Mouse (Mus musculus) thymus, postnatal 36 days (tissue): ENCODE results near the gene Nsmce4a.
"Not testable (repeated sequence)": the region's sequence is repeated elsewhere in the genome, so short reads cannot be mapped to it uniquely, and the experiment has no call there.

ENCODE experiments used
- DNase-seq, 2 experiments: peaks; one replicate each; pipeline ENCODE4 v3.0.0; 2022; ENCODE audit warnings: mixed read lengths in 2 of 2

Gene Nsmce4a

GRCm38 (mm10) chr7:130572821-130573220 lies at the start of gene Nsmce4a:
Gene Nsmce4a, minus strand, starts transcription at chr7:130573118.
- no peak for DNase-seq

GRCm38 (mm10) chr7:130622359-130622758 lies 49.4 kb upstream of the Nsmce4a start:
- no peak for DNase-seq

- no peak for DNase-seq
Measured at GRCm38 (mm10) chr7:130621953-130622352, 49.0 kb upstream of the Nsmce4a start.

- DNase-seq, result no peak
Measured at GRCm38 (mm10) chr7:130621068-130621467, 48.1 kb upstream of the Nsmce4a start.

GRCm38 (mm10) chr7:130617591-130617990 lies 44.7 kb upstream of the Nsmce4a start:
- DNase-seq, result no peak

- DNase-seq, result no peak
Measured at GRCm38 (mm10) chr7:130613973-130614372, 41.1 kb upstream of the Nsmce4a start.

- no peak for DNase-seq
Measured at GRCm38 (mm10) chr7:130606958-130607357, 34.0 kb upstream of the Nsmce4a start.

GRCm38 (mm10) chr7:130605111-130605510 lies 32.2 kb upstream of the Nsmce4a start:
- no peak for DNase-seq

- DNase-seq, result no peak
Measured at GRCm38 (mm10) chr7:130604390-130604789, 31.5 kb upstream of the Nsmce4a start.

GRCm38 (mm10) chr7:130603556-130603955 lies 30.6 kb upstream of the Nsmce4a start:
- no peak for DNase-seq

GRCm38 (mm10) chr7:130602804-130603203 lies 29.9 kb upstream of the Nsmce4a start:
- no peak for DNase-seq

- DNase-seq, result no peak
Measured at GRCm38 (mm10) chr7:130600546-130600945, 27.6 kb upstream of the Nsmce4a start.

- DNase-seq, result no peak
Measured at GRCm38 (mm10) chr7:130600074-130600473, 27.2 kb upstream of the Nsmce4a start.

- DNase-seq, result no peak
Measured at GRCm38 (mm10) chr7:130597546-130597945, 24.6 kb upstream of the Nsmce4a start.

GRCm38 (mm10) chr7:130596079-130596855 lies 23.3 kb upstream of the Nsmce4a start:
- DNase-seq, result not testable (repeated sequence)

GRCm38 (mm10) chr7:130593375-130594239 lies 20.7 kb upstream of the Nsmce4a start:
- not testable (repeated sequence) for DNase-seq

- not testable (repeated sequence) for DNase-seq
Measured at GRCm38 (mm10) chr7:130592975-130593374, 20.1 kb upstream of the Nsmce4a start.

- no peak for DNase-seq
Measured at GRCm38 (mm10) chr7:130590845-130591437, 18.0 kb upstream of the Nsmce4a start.

GRCm38 (mm10) chr7:130590081-130590828 lies 17.3 kb upstream of the Nsmce4a start:
- no peak for DNase-seq

GRCm38 (mm10) chr7:130586521-130587072 lies 13.7 kb upstream of the Nsmce4a start:
- no peak for DNase-seq

- DNase-seq, result no peak
Measured at GRCm38 (mm10) chr7:130578607-130579006, 5.7 kb upstream of the Nsmce4a start.

- DNase-seq, result no peak
Measured at GRCm38 (mm10) chr7:130578066-130578465, 5.1 kb upstream of the Nsmce4a start.
